28 mouse cellular contexts compared by ENCODE assay signal in the genomic region with DNA sequence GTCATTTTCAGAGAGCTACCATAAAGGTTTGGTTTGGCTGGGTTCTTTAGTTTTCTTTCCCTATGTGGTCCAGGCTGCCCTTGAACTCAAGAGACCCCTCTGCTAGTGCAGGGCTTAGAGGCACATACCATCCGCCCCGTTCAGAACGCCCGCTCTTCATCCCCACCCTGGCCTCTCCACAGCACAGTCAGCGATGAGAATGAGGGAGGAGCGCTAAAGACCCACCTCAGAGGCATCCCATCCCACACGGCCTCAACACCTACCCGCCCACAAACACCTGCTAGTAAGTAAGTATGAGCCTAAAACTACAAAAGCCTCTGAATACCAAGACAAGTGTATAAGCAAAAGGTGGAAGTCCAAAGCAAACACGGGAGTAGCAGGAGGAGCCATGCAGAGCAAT. TPM values are rescaled to one million over a fixed set of nuclear protein-coding genes. Genes with fewer than 3 reads are reported as not detected.
DNase-seq lines count a peak whose midpoint lies in the region; ATAC-seq lines count a peak whose summit lies in the region.
"Had no signal": no experiment of that assay in that cellular context is flagged by ENCODE, and none has a peak within 500 bp of the region (broad histone marks: within the 10 kb centered on the region; RNA-seq: fewer than 3 reads in every experiment).

No protein-coding gene starts in this region.

- H3K4me3 ChIP-seq in megakaryocyte, embryonic 14.5 days (replicated peaks): peak overlapping the region; percentile 18
- no peak overlapping the region for H3K4me3 ChIP-seq in heart, embryonic 10.5 days
- H3K4me3 ChIP-seq: embryonic facial prominence, embryonic 12.5 days; embryonic facial prominence, embryonic 15.5 days; heart, embryonic 13.5 days; hindbrain, embryonic 15.5 days had no signal

- no peaks in the 10 kb centered on the region for H3K9me3 ChIP-seq in megakaryocyte, embryonic 14.5 days
- H3K9me3 ChIP-seq in heart, embryonic 10.5 days: no peaks in the 10 kb centered on the region
- H3K9me3 ChIP-seq: embryonic facial prominence, embryonic 12.5 days; embryonic facial prominence, embryonic 15.5 days; heart, embryonic 13.5 days; hindbrain, embryonic 15.5 days had no signal

- peaks cover 88% of the 10 kb centered on the region for H3K36me3 ChIP-seq in megakaryocyte, embryonic 14.5 days (replicated peaks; ENCODE audit: low read length)
- peaks cover 50% of the 10 kb centered on the region for H3K36me3 ChIP-seq in heart, embryonic 10.5 days

- H3K27ac ChIP-seq in heart, embryonic 10.5 days: no peak overlapping the region
- H3K27ac ChIP-seq: embryonic facial prominence, embryonic 12.5 days; embryonic facial prominence, embryonic 15.5 days; heart, embryonic 13.5 days; hindbrain, embryonic 15.5 days had no signal

- peak; percentile 23 for DNase-seq in thymus, postnatal 0 days (ENCODE audit: low spot score)
- DNase-seq in thymus, postnatal 25 days: peak; percentile 39
- no peak for DNase-seq in heart, embryonic 10.5 days (ENCODE audit: low spot score)
- no peak for DNase-seq in layer of hippocampus, postnatal 36 days
- no peak for DNase-seq in T-cell, adult 2 months (ENCODE audit: low spot score)
- DNase-seq: adrenal gland, adult 2 months; adrenal gland, postnatal 14 days; cerebellum, adult 11 months; cerebellum, adult 2 months; cerebellum, adult 9-11 months; cerebellum, postnatal 25 days; forebrain, postnatal 0 days; gastrocnemius, postnatal 10 days; gastrocnemius, postnatal 36 days; heart, postnatal 14 days; heart, postnatal 4 days had no signal

- ATAC-seq in megakaryocyte, adult 5-6 weeks (ENCODE audit: poor library complexity, severe bottlenecking): no peak
- ATAC-seq: CD4-positive, CD25-positive, alpha-beta regulatory T cell, adult 4 months; forebrain, embryonic 14.5 days; forebrain, postnatal 0 days had no signal

- H3K27me3 ChIP-seq in megakaryocyte, embryonic 14.5 days (replicated peaks): no peaks in the 10 kb centered on the region
- no peaks in the 10 kb centered on the region for H3K27me3 ChIP-seq in heart, embryonic 10.5 days (ENCODE audit: insufficient read depth, poor library complexity, severe bottlenecking)
- H3K27me3 ChIP-seq: embryonic facial prominence, embryonic 12.5 days; embryonic facial prominence, embryonic 15.5 days; heart, embryonic 13.5 days; hindbrain, embryonic 15.5 days had no signal

- H3K4me1 ChIP-seq in megakaryocyte, embryonic 14.5 days: peaks cover 49% of the 10 kb centered on the region
- H3K4me1 ChIP-seq in heart, embryonic 10.5 days: no peaks in the 10 kb centered on the region
- H3K4me1 ChIP-seq: embryonic facial prominence, embryonic 12.5 days; embryonic facial prominence, embryonic 15.5 days; heart, embryonic 13.5 days; hindbrain, embryonic 15.5 days had no signal

- WGBS in heart, embryonic 10.5 days: 86% methylated on average over 9 of the region's 9 CpGs

RNA-seq across cellular contexts. Expression of a gene that starts 15.8 kb away (rescaled TPM):
- polyA plus RNA-seq in megakaryocyte, embryonic 14.5 days (2012; ENCODE audit: insufficient read depth, low replicate concordance): 3.5 TPM in 1 of 2 replicates, not detected in the other
- total RNA-seq in megakaryocyte, adult 5-6 weeks (2015): 57.4 and 60.6 TPM in 2 replicates
- 30.3 and 54.2 TPM in 2 replicates for total RNA-seq in megakaryocyte, adult 5-6 weeks (2017)
- polyA plus RNA-seq in thymus, postnatal 0 days (2015; fragmentation: Nextera tagmentation; extraction: Ambion mirVana): 65.3 and 66.1 TPM in 2 replicates
- polyA plus RNA-seq in heart, embryonic 10.5 days (2016; fragmentation: Nextera tagmentation; extraction: Ambion mirVana): 46.7 and 50.8 TPM in 2 replicates
- 10 to 100 TPM; 59.1 to 62.0 TPM for total RNA-seq in layer of hippocampus, postnatal 36 days (2021)

RNA-seq across cellular contexts. Expression of a gene that starts 50.7 kb away (rescaled TPM):
- not detected in 2 replicates for polyA plus RNA-seq in megakaryocyte, embryonic 14.5 days (2012; ENCODE audit: insufficient read depth, low replicate concordance)
- total RNA-seq in megakaryocyte, adult 5-6 weeks (2015): not detected in 2 replicates
- total RNA-seq in megakaryocyte, adult 5-6 weeks (2017): not detected in 2 replicates
- polyA plus RNA-seq in thymus, postnatal 0 days (2015; fragmentation: Nextera tagmentation; extraction: Ambion mirVana): 0.07 TPM in 1 of 2 replicates, not detected in the other
- polyA plus RNA-seq in heart, embryonic 10.5 days (2016; fragmentation: Nextera tagmentation; extraction: Ambion mirVana): not detected in 2 replicates
- under 1 TPM; 0.67 to 0.73 TPM for total RNA-seq in layer of hippocampus, postnatal 36 days (2021)
- total RNA-seq: adrenal gland, adult 2 months; adrenal gland, postnatal 14 days; common myeloid progenitor, adult 5-6 weeks; gastrocnemius, postnatal 10 days; gastrocnemius, postnatal 36 days; granulocyte monocyte progenitor cell, adult 5-6 weeks; heart, postnatal 14 days; heart, postnatal 4 days; MEL had no signal
- polyA plus RNA-seq: adrenal gland, adult 2 months; CD4-positive, CD25-positive, alpha-beta regulatory T cell, adult 4 months; heart, embryonic 13.5 days; intestine, embryonic 14.5 days had no signal

Comparison
In these comparisons a context has a peak if more than half of its experiments do, and no peak if none do; other contexts are left out.
1. DNase-seq: peak in thymus, postnatal 0 days (single experiment) and thymus, postnatal 25 days (single experiment); none in heart, embryonic 10.5 days (single experiment), layer of hippocampus, postnatal 36 days (0 of 2) and T-cell, adult 2 months (single experiment).
2. RNA of a gene that starts 15.8 kb away (polyA plus RNA-seq): 65.3 to 66.1 TPM in thymus, postnatal 0 days and 46.7 to 50.8 TPM in heart, embryonic 10.5 days; 3.5 TPM in megakaryocyte, embryonic 14.5 days; every median in the first group is over 10 times any median in the second.